Mouse (Mus musculus): ENCODE data around the gene Pold1. TPM values are rescaled to one million over a fixed set of nuclear protein-coding genes. Genes with fewer than 3 reads are reported as not detected.

Pold1 gene
- polyA plus RNA-seq, 1 experiment = 81.9 TPM

DNA sequence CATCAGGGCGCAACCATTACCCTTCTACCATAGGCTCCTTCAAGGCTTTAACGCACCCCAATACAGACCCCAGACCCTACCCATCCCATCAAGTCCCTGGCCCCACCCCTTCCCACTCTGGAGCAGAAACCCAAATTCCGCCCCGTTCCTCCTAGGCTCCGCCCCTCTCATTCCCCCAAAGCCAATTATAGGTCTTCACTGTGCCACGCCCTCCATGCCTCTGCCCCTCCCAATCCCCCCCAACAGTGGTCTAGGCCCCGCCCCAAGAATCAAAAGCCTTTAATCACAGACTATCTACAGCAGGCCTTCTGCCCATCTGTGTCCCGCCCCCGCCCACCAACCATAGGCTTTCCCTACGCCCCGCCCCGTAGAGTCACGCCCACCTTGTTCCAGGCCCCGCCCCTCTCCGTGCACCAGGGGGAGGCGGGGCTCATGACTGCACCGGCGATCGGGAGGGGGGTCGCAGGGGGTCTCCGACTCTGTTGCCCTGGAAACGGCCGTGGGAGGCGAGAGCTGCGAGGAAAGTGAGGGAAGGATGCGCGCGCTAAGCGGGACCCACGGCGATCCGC lies 4.6 kb upstream of the Pold1 start:
- Histone ChIP-seq H3K4me1 (ENCODE audit: control insufficient read depth, insufficient read depth, low read length) (peaks cover 5% of the 10 kb centered on the region), H3K9ac (ENCODE audit: low read depth, poor library complexity, severe bottlenecking) (peak overlapping the region; percentile 60), H3K36me3 (ENCODE audit: control insufficient read depth, insufficient read depth, low read length, poor library complexity, severe bottlenecking) (peaks cover 12% of the 10 kb centered on the region), H3K27me3 (ENCODE audit: control insufficient read depth, insufficient read depth, low read length, poor library complexity, severe bottlenecking) (no peaks in the 10 kb centered on the region), H3K9me3 (replicated peaks; ENCODE audit: control insufficient read depth, insufficient read depth, low read length, poor library complexity, severe bottlenecking) (no peaks in the 10 kb centered on the region), H3K4me3 (ENCODE audit: low read depth, low read length) (peak overlapping the region; percentile 75), H3K27ac (ENCODE audit: insufficient read depth, low read length) (peak overlapping the region; percentile 87)
- TF ChIP-seq EP300 (IDR thresholded peaks at IDR 0.05; ENCODE audit: insufficient read depth, low read depth, low read length) (0 out of 2 replicates have a peak, but pooled peaks have one; percentile 8), CTCF (IDR thresholded peaks at IDR 0.05; ENCODE audit: low read depth, low read length) (no peak), POLR2A (IDR thresholded peaks at IDR 0.05; ENCODE audit: insufficient read depth, low read length) (no peak)

DNA sequence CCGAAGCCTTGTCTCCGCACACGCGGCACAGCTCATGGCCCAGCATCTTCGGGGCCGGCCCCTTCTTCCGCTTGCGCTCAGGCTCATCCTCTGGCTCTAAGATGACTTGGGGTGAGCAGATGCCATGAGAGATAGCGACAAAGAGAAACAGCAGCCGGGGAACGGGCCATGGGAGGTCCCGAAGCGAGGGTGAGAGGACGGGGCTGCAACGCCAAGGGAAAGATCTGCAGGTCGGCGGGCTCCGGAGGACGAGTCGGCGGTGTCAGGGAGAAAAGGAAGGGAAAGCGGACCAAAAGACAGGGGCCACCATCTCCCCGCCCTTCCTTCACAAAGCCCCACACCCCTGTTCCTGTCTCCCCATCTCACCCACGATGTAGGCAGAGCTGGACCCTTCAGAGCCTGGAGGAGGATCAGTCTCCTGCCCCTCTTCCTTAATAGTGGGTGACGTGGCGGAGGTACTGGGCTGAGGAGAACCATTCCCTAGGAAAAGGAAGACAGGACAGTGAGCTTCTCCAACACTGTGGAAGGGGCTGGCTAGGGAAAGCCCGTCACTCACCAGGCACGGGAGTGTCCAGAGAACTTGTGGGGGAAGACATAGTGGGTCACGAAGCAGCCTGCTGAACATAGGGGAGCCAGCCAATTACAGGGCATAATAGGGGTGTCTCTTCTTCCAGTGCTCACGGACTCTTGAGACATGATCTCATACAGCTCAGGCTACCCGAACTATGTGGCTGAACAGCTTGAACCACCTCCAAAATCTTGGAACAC lies 3.7 kb upstream of the Pold1 start:
- Histone ChIP-seq H3K36me3 (ENCODE audit: control insufficient read depth, insufficient read depth, low read length, poor library complexity, severe bottlenecking) (peaks cover 12% of the 10 kb centered on the region), H3K27me3 (ENCODE audit: control insufficient read depth, insufficient read depth, low read length, poor library complexity, severe bottlenecking) (no peaks in the 10 kb centered on the region), H3K4me1 (ENCODE audit: control insufficient read depth, insufficient read depth, low read length) (peaks cover 5% of the 10 kb centered on the region), H3K27ac (ENCODE audit: insufficient read depth, low read length) (no peak overlapping the region), H3K4me3 (ENCODE audit: low read depth, low read length) (peak overlapping the region; percentile 73), H3K9ac (ENCODE audit: low read depth, poor library complexity, severe bottlenecking) (peak overlapping the region; percentile 41), H3K9me3 (replicated peaks; ENCODE audit: control insufficient read depth, insufficient read depth, low read length, poor library complexity, severe bottlenecking) (no peaks in the 10 kb centered on the region)
- no peak for TF ChIP-seq CTCF (IDR thresholded peaks at IDR 0.05; ENCODE audit: low read depth, low read length)
- no peak for TF ChIP-seq EP300 (IDR thresholded peaks at IDR 0.05; ENCODE audit: insufficient read depth, low read depth, low read length)
- TF ChIP-seq POLR2A (IDR thresholded peaks at IDR 0.05; ENCODE audit: insufficient read depth, low read length) = no peak

DNA sequence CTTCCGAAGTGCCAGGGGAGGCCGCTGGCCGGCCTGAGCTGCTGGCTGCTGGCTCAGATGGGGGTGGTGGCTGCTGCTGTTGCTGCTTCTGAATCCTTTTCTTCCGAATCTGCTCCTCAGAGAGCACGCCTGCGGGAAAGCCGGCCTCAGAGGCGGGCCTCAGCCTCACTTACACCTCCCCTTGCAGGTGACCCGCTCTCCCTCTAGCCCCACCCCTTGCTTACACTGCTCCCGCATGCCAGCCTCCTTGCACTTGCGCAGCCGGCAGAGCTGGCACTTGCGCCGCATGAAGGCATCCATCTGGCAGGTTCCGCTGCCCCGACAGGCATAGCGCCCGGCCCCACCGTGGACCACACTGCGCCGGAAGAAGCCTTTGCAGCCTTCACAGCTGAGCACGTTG lies 3.1 kb upstream of the Pold1 start:
- H3K36me3 ChIP-seq (ENCODE audit: control insufficient read depth, insufficient read depth, low read length, poor library complexity, severe bottlenecking) = peaks cover 12% of the 10 kb centered on the region
- H3K9me3 ChIP-seq (replicated peaks; ENCODE audit: control insufficient read depth, insufficient read depth, low read length, poor library complexity, severe bottlenecking) = no peaks in the 10 kb centered on the region
- no peak overlapping the region for H3K27ac ChIP-seq (ENCODE audit: insufficient read depth, low read length)
- H3K4me1 ChIP-seq (ENCODE audit: control insufficient read depth, insufficient read depth, low read length) = peaks cover 5% of the 10 kb centered on the region
- peak overlapping the region; percentile 41 for H3K9ac ChIP-seq (ENCODE audit: low read depth, poor library complexity, severe bottlenecking)
- H3K27me3 ChIP-seq (ENCODE audit: control insufficient read depth, insufficient read depth, low read length, poor library complexity, severe bottlenecking) = no peaks in the 10 kb centered on the region
- TF ChIP-seq CTCF (IDR thresholded peaks at IDR 0.05; ENCODE audit: low read depth, low read length) (no peak), POLR2A (IDR thresholded peaks at IDR 0.05; ENCODE audit: insufficient read depth, low read length) (no peak), EP300 (IDR thresholded peaks at IDR 0.05; ENCODE audit: insufficient read depth, low read depth, low read length) (no peak)
- peak overlapping the region; percentile 73 for H3K4me3 ChIP-seq (ENCODE audit: low read depth, low read length)

DNA sequence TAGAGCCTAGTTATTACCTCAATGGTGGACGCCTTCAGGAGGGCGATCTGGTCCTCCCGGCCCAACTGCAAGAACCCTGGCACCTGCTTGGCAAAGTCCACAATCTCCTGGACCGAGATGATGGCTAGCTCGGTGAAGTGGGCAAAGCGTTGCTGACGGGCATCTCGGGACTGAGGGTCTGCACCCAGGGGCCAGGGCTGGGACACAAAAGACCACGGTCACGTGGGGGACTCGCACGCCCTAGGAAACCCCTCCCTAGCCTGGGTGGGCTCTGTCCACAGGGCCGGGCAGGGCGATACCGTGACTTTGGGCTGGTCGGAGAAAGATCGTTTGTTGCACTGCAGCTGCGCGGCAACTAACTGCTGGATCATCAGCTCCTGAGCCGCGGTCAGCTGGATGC lies 2.7 kb upstream of the Pold1 start:
- Histone ChIP-seq H3K4me3 (ENCODE audit: low read depth, low read length) (peak overlapping the region; percentile 9), H3K4me1 (ENCODE audit: control insufficient read depth, insufficient read depth, low read length) (peaks cover 5% of the 10 kb centered on the region), H3K27ac (ENCODE audit: insufficient read depth, low read length) (no peak overlapping the region), H3K9me3 (replicated peaks; ENCODE audit: control insufficient read depth, insufficient read depth, low read length, poor library complexity, severe bottlenecking) (no peaks in the 10 kb centered on the region), H3K27me3 (ENCODE audit: control insufficient read depth, insufficient read depth, low read length, poor library complexity, severe bottlenecking) (no peaks in the 10 kb centered on the region), H3K9ac (ENCODE audit: low read depth, poor library complexity, severe bottlenecking) (no peak overlapping the region), H3K36me3 (ENCODE audit: control insufficient read depth, insufficient read depth, low read length, poor library complexity, severe bottlenecking) (peaks cover 12% of the 10 kb centered on the region)
- TF ChIP-seq POLR2A (IDR thresholded peaks at IDR 0.05; ENCODE audit: insufficient read depth, low read length) (no peak), CTCF (IDR thresholded peaks at IDR 0.05; ENCODE audit: low read depth, low read length) (no peak), EP300 (IDR thresholded peaks at IDR 0.05; ENCODE audit: insufficient read depth, low read depth, low read length) (no peak)

DNA sequence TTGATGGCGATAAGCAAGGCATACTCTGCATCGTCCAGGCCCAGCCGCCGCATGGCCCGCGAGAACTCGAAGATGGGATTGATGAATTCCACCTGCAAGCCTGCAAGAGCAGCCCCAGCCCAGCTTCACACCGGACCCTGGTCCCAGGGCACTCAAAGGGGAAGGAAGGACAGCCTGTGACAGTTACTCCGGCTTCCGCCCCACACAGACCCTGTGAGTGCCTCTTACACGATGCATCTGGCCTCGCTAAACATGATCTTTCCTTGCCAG lies 1.7 kb upstream of the Pold1 start:
- H3K27me3 ChIP-seq (ENCODE audit: control insufficient read depth, insufficient read depth, low read length, poor library complexity, severe bottlenecking) = no peaks in the 10 kb centered on the region
- no peak overlapping the region for H3K9ac ChIP-seq (ENCODE audit: low read depth, poor library complexity, severe bottlenecking)
- TF ChIP-seq POLR2A (IDR thresholded peaks at IDR 0.05; ENCODE audit: insufficient read depth, low read length) (no peak), EP300 (IDR thresholded peaks at IDR 0.05; ENCODE audit: insufficient read depth, low read depth, low read length) (no peak), CTCF (IDR thresholded peaks at IDR 0.05; ENCODE audit: low read depth, low read length) (no peak)
- peaks cover 12% of the 10 kb centered on the region for H3K36me3 ChIP-seq (ENCODE audit: control insufficient read depth, insufficient read depth, low read length, poor library complexity, severe bottlenecking)
- H3K9me3 ChIP-seq (replicated peaks; ENCODE audit: control insufficient read depth, insufficient read depth, low read length, poor library complexity, severe bottlenecking) = no peaks in the 10 kb centered on the region
- H3K4me1 ChIP-seq (ENCODE audit: control insufficient read depth, insufficient read depth, low read length) = peaks cover 5% of the 10 kb centered on the region
- H3K27ac ChIP-seq (ENCODE audit: insufficient read depth, low read length) = no peak overlapping the region
- no peak overlapping the region for H3K4me3 ChIP-seq (ENCODE audit: low read depth, low read length)

Measured in ES-Bruce4 (cell line).